Comparison of ENCODE assay signal across 1 mouse cellular context in the genomic region with DNA sequence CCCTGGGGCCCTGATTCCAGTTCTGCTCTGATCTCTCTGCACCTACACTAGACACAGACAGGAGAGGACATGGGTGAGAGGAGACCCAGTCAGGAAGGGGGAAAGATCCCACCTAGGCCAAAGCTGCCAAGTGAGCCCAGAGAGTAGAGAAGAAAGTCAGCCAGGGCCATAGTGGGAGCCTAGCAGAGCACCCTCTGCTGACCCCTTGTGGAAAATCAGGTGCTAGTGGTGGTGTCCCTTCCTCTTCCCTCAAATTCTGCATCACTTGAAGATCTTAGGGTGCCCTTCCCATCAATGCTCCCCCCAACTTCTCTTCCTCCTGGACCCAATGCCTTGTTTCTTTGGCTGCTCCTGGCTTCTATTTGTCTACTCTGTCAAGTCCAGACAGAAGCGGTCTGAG.
TF ChIP-seq lines count a peak whose summit lies in the region.

No protein-coding gene starts in this region.

TF ChIP-seq in MEL, 35 proteins besides CTCF, POLR2A, EP300 and RAD21 (continued from another document):
- TF ChIP-seq HCFC1 (IDR thresholded peaks at IDR 0.05; ENCODE audit: low read depth, low read length) (no peak), ZC3H11A (IDR thresholded peaks at IDR 0.05; ENCODE audit: low read depth, low read length) (peak; percentile 11; the same call in 1 of the 2 replicates)
